Mouse (Mus musculus) large intestine, adult 2 months (tissue): ENCODE results near the gene Tlcd2. TPM values are rescaled to one million over a fixed set of nuclear protein-coding genes. Genes with fewer than 3 reads are reported as not detected.
"Not testable (repeated sequence)": the region's sequence is repeated elsewhere in the genome, so short reads cannot be mapped to it uniquely, and the experiment has no call there.

Experiments
- DNase-seq: peaks from one replicate; pipeline ENCODE4 v3.0.0-alpha.2; 2012; ENCODE audit warnings: low read depth, low spot score
- WGBS: fragments of 180-500 bp; shearing (Covaris S2); methylation state at CpG from one replicate; pipeline ENCODE4 v1.1.7; 2018; 5-methylcytosine and 5-hydroxymethylcytosine counted together
- polyA plus RNA-seq: library from polyadenylated mRNA; depleted of rRNA; stranded (reverse); fragments of >200 nt; gene quantifications from 2 replicates; pipeline ENCODE4 v1.2.3, GENCODE M21; 2012

Tlcd2 gene
- polyA plus RNA-seq, 1 experiment = 20.6 TPM

DNA sequence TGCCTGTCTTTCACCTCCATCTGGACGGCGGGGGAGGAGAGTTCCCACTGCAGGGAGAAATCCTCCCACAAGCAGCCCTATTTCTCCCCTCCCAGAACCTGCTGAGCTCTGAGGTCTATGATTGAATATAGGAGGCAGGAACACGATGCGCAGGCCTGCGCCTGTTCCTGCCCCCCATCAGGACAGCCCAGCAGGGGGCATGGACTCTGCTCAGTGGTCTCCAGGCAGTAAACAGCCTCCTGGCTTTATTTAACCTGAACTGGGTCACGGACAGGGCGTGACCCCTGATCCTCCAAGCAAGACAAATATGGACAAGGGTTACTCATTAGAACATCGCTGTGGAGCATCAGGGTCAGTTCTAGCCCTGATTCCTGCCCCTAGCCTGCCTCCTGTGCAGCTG is 17.8 kb upstream of the Tlcd2 start:
- WGBS = 83% methylated on average over 8 of the region's 8 CpGs
- no peak for DNase-seq

DNA sequence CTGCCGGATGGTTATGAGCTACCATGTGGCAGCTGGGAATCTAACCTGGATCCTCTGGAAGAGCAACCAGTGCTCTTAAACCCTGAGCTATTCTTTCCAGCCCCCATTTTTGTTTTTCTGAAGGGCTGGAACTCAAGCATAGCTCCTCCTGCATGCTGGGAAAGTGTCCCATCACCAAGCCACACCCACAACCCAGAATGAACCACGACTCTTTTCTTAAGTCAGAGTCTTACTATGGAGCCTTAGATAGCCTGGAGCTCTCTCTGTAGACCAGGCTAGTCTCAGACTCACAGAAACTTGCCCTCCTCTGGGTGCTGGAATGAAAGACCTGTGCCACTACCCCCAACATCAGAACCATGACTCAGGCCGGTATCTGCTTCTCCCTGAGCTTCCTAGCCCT is 12.9 kb upstream of the Tlcd2 start:
- WGBS = 70% methylated on average over 3 of the region's 3 CpGs
- DNase-seq = no peak

DNA sequence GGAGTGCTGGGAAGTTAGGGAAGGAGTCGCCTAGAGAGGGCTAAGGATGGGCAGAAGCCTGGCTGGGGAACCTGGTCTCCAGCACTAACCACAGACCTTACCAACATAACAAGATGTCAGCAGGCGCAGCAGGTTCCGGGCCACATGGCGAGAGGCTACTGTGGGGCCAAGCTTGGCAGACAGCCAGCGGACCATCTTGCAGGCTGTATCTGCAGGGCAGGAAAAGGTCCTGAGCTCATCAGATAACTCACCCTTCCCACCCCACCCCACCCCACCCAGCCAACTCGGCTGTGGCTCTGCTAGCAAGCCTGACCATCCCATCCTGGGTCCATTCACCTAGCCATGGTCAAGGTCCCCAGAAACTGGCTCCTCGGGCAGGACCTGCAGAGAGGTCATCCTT is 11.8 kb upstream of the Tlcd2 start:
- 77% methylated on average over 7 of the region's 7 CpGs for WGBS

DNA sequence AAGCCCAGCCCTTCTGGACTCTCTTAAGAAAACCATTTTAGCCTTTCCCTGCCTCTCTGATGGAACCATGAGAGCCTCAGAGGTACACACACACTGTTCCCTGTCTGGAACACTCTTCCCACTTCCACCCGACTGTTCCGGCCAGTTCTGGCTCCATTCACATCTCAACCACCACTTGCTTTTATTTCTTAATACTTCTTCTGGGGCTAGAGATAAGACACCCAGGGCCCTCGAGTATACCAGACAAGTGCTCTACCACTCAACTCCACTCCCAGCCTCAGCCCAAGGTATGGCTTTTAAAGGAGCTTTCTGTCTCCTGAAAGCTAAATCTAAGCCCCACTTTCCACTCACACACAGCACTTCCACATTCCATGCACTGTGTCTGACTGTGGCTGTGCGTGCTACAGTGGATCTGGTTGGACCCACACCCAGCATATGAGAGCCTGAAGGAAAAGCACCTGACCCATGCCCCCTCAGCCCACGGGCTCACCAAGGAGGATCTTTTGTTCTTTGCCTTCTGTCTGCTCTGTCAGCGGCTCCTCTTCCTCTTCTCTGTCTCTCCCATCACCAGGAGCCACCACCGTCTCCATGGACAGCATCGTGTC is 11.1 kb upstream of the Tlcd2 start:
- no peak for DNase-seq
- 80% methylated on average over 8 of the region's 8 CpGs for WGBS

More for the DNA sequence above, 11.8 kb upstream of the Tlcd2 start:
- DNase-seq = no peak

DNA sequence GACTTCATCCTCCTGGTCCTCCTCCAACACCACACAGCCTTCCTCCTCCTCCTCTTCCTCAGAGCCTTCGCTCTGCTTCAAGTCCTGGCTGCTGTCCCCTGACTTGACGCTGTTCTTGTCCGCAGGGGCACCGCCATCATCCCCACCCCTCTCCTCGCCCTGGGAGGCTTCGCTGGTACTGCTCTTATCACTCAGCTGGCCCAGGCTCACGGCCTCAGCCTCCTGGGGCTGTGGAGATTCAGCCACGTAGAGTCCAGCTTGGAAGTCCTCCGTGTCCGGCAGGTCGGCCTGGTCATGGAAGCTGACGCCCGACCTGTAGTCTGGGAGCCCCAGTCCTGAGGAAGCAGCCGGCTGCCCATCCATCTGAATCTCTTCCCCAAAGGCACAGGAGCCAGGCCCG is 10.6 kb upstream of the Tlcd2 start:
- 92% methylated on average over 15 of the region's 15 CpGs for WGBS
- no peak for DNase-seq

DNA sequence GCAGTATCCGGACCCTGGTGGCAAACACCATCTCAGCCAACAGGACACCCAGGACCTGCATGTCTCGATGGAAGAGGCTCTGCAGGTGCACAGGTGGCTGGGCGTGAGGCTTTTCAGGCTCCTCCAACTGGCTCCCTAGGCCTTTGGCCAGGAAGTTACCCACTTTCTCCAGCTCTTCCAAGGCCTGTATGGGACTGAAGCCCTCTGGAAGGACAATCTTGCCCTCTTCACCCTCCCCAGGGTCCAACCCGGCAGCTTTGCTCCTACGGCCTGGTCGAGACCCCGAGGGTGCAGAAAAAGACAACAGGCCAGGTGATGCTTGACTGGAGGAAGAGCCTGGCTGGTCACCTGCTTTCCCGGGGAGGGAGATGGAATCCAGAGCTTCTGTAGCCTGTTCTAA is 9.4 kb upstream of the Tlcd2 start:
- no peak for DNase-seq
- WGBS = 91% methylated on average over 8 of the region's 8 CpGs

DNA sequence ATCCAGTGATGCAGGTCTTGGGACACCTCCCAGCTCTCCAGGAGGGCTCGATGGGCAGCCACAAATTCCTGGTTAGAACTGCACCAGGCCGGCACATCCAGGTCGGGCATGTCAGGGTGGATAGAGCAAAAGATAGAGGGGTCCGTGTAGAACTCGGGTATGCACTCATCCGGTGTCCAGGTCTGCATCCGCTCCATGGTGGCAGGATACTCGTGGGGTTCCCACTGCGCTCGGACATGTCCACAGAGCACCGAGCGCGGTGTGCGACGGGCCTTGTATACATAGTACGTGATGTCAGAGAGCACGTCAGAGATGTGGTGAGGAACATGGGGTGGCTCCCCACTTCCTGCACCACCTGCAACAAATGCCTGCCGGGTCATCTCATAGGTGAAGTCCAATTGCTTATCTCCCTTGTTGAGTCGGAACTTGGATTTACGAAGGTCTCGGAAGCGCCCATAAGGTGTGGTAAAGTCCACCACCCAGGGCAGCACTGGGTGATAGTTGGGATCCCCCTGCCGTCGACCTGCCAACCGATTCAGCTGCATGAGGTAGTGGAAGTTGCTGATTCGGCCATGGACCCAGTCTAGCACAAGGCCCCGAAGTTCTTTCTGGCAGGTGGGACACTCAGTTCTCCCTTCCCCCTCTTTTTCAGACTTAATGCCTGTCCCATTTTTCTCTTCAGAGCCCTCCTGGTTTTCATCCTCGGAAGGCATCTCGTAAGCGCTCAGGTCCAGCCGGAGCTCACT is 8.5 kb upstream of the Tlcd2 start:
- WGBS = 94% methylated on average over 31 of the region's 31 CpGs
- DNase-seq = no peak

DNA sequence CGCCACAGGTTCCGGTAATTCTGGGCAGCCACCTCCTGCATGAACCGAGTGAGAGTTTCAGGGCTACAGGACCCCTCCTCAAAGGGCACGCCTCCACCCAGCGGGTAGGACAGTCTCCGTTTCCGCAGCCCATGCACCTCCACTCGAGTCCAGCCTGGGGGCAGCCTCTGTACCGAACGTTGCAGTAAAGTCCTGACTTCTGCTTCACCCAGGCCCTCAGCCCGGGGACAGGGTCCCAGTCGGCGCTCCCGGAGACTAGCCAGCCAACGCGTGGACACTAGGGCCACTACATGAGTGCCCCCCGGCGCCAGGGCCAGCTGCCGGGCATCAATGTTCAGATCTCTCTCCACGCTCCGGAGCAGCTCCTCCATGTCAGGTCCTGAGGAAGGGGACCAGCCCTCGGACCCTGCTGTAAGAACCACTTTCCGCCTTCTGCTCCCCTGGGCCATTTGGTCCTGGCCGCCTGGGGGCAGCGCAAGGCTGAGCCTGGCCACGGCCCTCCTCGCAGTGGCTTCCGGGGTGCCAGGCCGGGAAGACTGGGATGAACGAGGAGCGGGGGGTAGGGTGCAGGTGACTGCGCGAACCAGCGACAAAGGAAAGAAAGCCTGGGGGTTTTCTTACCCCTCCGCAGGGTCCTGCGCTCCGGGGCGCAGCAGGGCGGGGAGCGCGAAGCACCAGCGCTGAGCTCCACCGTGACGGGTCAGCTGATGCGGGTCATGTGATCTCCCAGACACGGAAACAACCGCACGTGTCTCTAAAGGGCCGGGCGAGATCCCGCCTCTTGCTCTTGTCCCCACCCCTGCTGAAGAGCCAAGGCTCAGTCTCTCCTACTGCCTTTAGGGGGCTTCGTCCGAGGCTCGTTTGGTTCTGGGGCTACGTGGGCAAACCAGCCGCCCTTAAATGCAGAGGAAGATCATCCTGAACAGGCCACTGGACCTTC is 7.3 kb upstream of the Tlcd2 start, which contains the start of gene Wdr81:
Wdr81 (minus strand) TSS at position 727 of the 940 bp plus-strand sequence.
- 2% methylated on average over 56 of the region's 56 CpGs for WGBS
- peak; percentile 91 for DNase-seq

DNA sequence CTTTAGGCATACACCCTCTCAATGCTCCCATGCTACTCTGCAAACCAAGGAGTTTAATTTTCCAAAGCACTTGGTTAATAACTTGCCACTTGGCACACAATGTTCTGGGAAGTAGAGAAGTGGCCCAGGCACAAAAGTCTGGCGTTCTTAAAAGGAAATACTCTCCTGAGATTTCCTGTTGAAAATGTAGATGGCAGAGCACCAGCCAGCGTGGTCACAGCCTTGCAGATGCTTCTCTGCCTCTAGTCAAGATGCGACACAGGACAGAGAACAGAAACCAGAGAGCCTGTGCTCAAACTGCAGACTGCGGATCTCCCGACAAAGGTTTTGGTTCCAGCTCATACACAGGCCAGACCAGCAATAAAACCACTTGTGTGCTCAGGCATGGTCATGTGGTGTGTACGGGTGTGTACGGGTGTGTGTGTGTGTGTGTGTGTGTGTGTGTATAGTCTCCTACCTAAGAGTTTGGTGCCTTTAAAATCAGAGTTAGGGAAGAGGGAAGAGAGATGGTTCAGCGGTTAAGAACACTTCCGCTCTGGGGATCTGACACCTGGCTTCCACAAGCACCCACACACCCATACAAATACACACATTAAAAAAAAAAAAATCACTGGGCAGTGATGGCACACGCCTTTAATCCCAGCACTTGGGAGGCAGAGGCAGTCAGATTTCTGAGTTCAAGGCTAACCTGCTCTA is 6.3 kb upstream of the Tlcd2 start:
- WGBS = 19% methylated on average over 10 of the region's 10 CpGs

DNA sequence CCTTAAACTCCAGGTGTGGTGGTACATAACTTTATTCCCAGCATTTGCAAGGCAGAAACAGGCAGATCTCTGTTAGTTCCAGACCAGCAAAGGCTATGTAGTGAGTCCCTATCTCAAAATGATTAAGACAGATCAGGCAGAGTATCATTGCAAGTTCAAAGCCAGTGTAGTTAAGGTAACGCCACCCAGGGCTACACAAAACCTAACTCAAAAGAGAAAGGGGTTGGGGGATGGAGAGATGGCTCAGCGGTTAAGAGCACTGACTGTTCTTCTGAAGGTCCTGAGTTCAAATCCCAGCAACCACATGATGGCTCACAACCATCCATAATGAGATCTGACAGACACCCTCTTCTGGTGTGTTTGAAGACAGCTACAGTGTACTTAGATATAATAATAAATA is 5.5 kb upstream of the Tlcd2 start:
- not testable (repeated sequence) for DNase-seq
- WGBS = 98% methylated on average over 2 of the region's 2 CpGs

More for the DNA sequence above, 6.3 kb upstream of the Tlcd2 start:
- no peak for DNase-seq

DNA sequence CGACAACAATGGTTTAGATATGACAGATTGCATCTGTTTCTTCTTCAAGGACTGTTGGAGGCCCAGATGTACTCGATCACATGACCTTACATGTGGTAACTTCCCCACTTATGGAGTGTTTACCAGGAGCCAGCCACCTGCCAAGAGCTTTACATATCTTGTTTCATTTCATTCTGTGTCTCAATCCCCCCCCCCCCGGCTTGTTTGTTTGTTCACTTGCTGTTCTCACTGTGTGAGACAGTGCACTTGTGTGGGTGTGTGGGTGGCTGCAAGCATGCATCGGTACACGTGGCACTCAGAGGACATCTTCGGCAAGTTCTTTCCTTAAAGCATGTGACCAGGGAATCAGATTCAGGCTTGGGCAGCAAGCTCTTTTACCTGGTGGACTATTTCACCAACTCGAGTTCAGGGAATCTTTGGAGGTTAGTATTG is 5.1 kb upstream of the Tlcd2 start:
- DNase-seq = no peak
- WGBS = 81% methylated on average over 7 of the region's 7 CpGs

DNA sequence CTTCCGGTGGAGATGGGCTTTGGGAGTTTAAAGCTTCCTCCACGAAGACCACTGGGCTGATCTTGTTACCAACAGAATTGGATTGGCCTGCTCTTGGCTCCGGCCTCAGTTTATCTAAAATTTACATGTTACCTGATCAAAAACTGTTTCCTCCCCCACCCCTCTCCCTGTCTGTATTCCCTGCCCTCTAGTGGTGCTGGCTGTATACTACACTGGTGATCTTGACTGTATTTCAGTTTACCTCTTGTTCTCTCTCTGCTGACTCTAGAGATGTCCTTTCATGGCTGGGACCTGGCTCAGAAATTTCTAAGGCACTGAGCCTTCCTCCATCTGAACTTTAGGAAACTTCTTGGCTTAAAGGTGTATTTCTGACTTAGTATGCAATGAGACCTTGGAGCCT is 3.3 kb upstream of the Tlcd2 start:
- 21% methylated on average over 3 of the region's 3 CpGs for WGBS
- DNase-seq = no peak

DNA sequence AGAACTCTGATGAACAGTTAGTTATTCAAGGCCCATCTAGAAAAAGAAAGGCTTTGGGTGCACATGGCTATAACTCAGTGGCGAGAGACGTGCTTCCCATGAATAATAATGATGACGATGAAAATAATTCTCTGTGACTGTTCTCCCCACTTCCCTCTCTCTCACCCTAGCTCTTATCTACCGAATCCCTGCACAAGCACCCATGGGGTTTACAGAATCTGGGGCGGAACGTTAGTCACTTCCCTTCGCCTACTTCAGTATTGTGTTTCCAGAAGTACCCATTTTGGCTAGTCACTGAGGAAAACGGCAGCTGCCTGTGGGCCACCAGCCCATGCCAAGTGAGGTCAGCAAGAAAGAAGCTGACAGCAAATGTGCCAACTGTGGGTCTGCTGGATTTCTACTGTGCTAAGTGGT is 2.9 kb upstream of the Tlcd2 start:
- DNase-seq = no peak

DNA sequence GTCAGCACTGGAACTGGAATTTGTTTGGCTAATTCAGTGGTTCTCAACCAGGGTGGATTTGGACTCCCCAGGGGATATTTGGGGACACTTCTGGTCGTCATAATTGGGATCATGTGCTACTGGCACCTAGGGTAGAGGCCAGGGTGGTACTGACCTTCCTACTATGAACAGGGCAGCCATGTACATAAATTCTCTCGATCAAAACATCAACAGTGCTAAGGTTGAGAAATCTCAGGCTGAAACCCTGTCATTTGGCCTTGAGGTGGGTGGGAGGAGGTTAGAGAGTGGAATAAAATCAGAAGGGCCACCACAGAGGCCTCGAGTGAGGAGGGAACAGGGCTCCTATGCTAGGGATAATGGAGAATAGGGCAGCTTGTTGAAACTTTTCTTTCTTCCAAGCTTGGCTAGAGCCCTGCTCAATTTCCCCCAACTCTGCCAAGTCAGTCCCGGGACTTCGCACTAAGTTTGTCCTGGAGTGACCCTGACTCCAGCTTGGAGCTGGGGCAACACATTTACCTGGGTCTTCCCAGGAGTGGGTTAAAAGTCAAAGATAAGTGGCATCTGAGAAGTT is 2.3 kb upstream of the Tlcd2 start:
- DNase-seq = no peak
- 58% methylated on average over 5 of the region's 5 CpGs for WGBS

More for the DNA sequence above, 2.9 kb upstream of the Tlcd2 start:
- 68% methylated on average over 8 of the region's 8 CpGs for WGBS

DNA sequence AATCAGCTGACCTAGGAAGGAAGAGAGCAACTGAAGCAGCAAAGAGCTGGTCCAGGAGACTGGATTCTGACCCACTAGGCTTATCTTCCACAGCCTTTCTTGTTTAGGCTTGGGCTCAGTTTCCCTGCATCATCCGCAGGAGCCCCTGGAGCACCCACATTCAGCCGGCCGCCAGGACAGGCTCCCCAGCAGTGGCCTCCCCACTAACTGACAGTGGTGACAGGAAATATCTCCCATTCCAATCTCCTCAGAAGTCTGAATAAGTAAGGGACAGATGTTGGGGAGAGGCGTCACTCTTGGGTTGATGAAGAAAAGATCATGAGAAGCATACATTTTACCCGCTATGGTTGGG is 1.8 kb upstream of the Tlcd2 start:
- WGBS = 48% methylated on average over 5 of the region's 5 CpGs
- no peak for DNase-seq

DNA sequence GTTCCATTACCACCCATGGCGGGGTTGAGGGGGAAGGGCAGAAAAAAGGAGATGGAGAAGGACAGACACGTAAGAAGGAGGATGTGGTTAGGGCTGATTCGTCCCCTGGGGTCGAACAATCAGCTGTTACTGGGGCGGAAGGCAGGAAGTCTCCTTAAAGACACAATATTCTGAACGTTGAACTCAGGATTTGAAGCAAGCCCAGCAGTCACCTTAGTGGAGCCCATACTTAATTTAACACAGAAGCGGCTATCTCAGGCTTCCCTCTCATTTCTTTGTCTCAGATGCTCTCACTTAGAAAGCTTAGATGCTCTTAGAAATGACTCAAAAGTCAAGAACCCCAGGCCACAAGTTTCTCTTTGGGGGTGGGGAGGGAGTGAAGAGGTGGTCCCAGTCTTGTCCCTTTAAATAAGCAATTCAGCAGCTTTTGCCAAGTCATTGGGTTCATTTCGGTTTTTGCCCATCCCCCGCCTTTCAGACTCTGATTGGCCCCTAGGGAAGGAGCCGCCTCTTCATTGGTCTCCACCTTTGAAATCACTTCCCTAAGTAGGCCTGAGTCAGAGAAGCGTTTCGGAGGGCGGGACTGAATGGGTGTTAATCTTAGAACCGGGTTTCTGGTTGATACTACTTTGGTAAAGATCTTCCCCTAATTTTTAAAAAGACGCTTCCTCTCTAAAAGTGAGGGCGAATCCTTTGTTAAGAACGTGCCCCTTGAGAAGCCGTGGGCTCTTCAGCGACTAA is 1.2 kb upstream of the Tlcd2 start:
- peak; percentile 85 for DNase-seq
- 8% methylated on average over 19 of the region's 19 CpGs for WGBS

DNA sequence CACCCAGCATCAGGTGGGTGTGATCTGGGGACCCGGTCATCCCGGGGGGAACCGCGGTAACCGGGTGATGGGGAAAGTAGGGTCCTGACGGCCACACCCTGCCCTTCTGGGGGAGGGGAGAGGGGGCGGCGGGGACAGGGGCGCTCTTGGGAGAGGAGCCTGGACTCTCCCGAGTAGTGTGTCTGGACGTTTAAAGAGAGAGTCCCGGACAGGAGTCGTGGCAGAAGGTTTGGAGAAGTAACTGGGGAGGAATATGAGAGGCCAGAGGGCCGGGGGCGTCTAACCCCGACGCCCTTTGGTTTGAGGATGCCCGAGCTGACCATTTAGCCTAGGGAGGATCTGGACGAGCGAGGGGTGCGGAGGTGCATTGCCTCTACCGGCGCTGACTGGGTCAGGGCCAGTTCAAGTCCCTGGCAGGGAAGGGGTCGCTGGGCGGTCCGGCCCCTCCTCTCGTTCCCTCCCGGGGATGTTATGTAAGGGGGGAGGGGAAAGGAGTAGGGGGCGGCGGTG is 283 bp downstream of the Tlcd2 start:
- no peak for DNase-seq
- WGBS = under 1% methylated on average over 30 of the region's 30 CpGs

DNA sequence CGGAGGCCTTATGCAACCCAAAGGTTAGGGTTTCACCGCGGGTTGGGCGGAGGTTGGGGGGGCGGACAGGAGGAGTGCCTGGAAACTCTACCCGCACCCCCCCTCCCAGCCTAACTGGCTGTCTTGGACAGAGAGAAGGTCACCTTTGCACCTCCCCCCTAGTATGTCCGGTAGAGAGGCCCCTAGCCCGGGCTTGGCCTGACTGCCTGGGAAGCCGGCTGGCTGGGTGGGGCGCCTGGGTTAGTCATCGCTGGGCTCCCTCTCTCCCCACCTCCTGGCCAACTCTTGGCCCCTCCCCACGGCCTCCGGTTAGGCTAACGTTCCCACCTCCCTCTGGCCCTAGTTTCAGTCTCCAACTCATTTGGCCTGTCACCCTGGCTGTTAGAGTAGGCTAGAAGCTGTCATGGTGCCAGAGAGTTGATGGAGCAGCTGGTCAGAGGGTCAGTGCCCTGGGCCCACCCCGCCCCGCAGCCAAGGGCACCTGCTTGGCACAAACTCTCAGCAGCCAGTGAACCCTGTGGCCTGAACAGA is 803 bp downstream of the Tlcd2 start:
- 1% methylated on average over 16 of the region's 16 CpGs for WGBS
- DNase-seq = no peak
